Mouse (Mus musculus) ES-Bruce4 (cell line): ENCODE data around the gene Fam129b. TPM values are rescaled to one million over a fixed set of nuclear protein-coding genes. Genes with fewer than 3 reads are reported as not detected.

Experiments
- H3K27ac ChIP-seq: 2 replicates; pipeline ENCODE4 v1.5.1; 2012; ENCODE audit warnings: low read length, inconsistent platforms; ENCODE audit not compliant: insufficient read depth
- H3K27me3 ChIP-seq: 2 replicates; pipeline ENCODE4 v1.6.1; 2012; ENCODE audit warnings: mild to moderate bottlenecking, low read length, inconsistent platforms; ENCODE audit not compliant: control insufficient read depth, poor library complexity, insufficient read depth, severe bottlenecking
- H3K36me3 ChIP-seq: 2 replicates; pipeline ENCODE4 v1.6.1; 2012; ENCODE audit warnings: inconsistent platforms, mild to moderate bottlenecking, low read length, moderate library complexity; ENCODE audit not compliant: control insufficient read depth, poor library complexity, insufficient read depth, severe bottlenecking
- H3K4me1 ChIP-seq: one replicate; pipeline ENCODE4 v1.8.1; 2011; ENCODE audit warnings: low read length; ENCODE audit not compliant: control insufficient read depth, insufficient read depth
- H3K4me3 ChIP-seq: 2 replicates; pipeline ENCODE4 v1.5.1; 2011; ENCODE audit warnings: low read depth, mild to moderate bottlenecking, low read length
- H3K9ac ChIP-seq: 2 replicates; pipeline ENCODE4 v1.6.1; 2012; ENCODE audit warnings: low read depth, mild to moderate bottlenecking, inconsistent platforms; ENCODE audit not compliant: poor library complexity, severe bottlenecking
- H3K9me3 ChIP-seq: replicated peaks from 2 replicates; pipeline ENCODE4 v1.6.1; 2012; ENCODE audit warnings: mild to moderate bottlenecking, low read length, inconsistent platforms; ENCODE audit not compliant: control insufficient read depth, poor library complexity, insufficient read depth, severe bottlenecking
- CTCF ChIP-seq: IDR thresholded peaks from one replicate; pipeline ENCODE4 v1.8.1; 2011; ENCODE audit warnings: low read depth, low read length
- EP300 ChIP-seq: IDR thresholded peaks from 2 replicates; pipeline ENCODE4 v1.6.1; 2011; ENCODE audit warnings: low read depth, low read length; ENCODE audit not compliant: insufficient read depth
- POLR2A ChIP-seq: IDR thresholded peaks from one replicate; pipeline ENCODE4 v1.8.1; 2011; ENCODE audit warnings: low read length; ENCODE audit not compliant: insufficient read depth
- polyA plus RNA-seq: library from polyadenylated mRNA; stranded (reverse); fragments of >200 nt; gene quantifications from 2 replicates; pipeline ENCODE4 v1.2.4, GENCODE M21; 2011; ENCODE audit warnings: low read depth; ENCODE audit not compliant: missing spikeins, insufficient read depth, insufficient read length

Fam129b gene
- 65.5 and 71.6 TPM in 2 replicates for polyA plus RNA-seq

DNA sequence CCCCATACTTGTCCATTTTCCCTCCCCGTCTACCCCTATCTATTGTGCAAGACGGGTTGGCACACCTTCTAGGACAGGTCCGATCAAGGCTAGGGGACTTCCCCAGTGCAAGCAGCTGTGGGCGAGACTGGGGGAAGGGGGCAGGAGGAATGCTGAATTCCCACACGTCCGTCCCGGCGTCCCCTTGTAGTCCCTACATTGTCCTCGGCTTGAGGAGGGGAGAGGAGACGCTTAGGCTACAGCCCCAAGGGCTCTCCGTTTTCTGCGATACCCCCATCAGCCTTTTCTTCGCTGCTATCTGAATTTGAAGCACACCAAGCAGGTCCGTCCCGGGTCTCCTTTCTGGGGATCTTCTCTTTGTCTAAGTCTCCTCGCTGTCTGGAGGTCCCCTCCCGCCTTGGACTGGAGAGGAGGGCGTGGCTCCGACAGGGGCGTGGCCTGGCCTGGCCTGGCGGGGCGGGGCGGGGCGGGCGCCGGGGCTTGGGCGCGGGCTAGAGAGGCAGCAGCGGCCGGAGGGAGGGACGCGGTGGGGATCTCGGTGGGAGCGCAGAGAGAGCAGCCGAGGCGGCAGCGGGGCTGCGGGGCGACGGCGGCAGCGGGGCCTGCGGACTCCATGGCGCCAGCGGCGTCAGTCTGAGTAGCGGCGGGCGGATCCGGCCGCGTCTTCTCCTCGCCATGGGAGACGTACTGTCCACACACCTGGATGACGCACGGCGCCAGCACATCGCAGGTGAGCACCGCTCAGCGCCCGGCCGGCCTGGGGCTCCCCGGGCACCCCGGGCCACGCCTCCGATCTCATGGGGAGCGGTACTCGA, at the start of gene Fam129b:
Gene Fam129b (plus strand): TSS at position 440 of the 815 bp plus-strand sequence.
- peak within 1 kb of the TSS; percentile 89 for H3K4me3 ChIP-seq
- H3K9ac ChIP-seq: peak within 1 kb of the TSS; percentile 60
- no peak for TF ChIP-seq POLR2A
- TF ChIP-seq CTCF: no peak
- no peak for TF ChIP-seq EP300
- peaks cover 6% of the 10 kb centered on the region for H3K4me1 ChIP-seq
- no peaks in the 10 kb centered on the region for H3K9me3 ChIP-seq
- H3K27ac ChIP-seq: 0 out of 2 replicates have a peak within 1 kb of the TSS, but pooled peaks have one; percentile 14
- no peaks in the 10 kb centered on the region for H3K36me3 ChIP-seq
- no peaks in the 10 kb centered on the region for H3K27me3 ChIP-seq

GRCm38 (mm10) chr2:32828979-32829676, 46.8 kb upstream of the Fam129b start:
- TF ChIP-seq POLR2A: no peak

DNA sequence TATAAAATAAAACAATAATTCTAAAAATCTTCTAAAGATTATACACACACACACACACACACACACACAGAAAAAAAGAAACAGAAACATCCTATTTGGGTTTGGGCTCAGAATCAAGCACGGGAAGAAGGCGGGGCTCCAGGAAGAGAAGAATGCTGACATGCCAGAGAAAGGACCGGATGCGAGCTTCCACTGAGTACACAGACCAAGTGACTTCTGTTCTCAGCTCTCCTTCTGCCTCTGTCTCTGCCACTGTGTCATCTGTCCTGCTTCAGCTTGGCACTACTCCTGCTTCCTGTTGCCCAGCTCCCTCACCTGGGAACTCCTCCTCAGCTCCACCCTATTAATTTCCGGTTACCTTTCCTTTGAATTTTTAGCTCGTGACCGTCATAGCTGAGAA, 41.4 kb upstream of the Fam129b start:
- Histone ChIP-seq H3K27me3 (no peaks in the 10 kb centered on the region), H3K27ac (no peak overlapping the region)

More at GRCm38 (mm10) chr2:32828979-32829676, 46.8 kb upstream of the Fam129b start:
- Histone ChIP-seq H3K36me3 (no peaks in the 10 kb centered on the region), H3K4me3 (no peak overlapping the region), H3K9me3 (no peaks in the 10 kb centered on the region), H3K4me1 (no peaks in the 10 kb centered on the region), H3K27me3 (no peaks in the 10 kb centered on the region), H3K9ac (no peak overlapping the region), H3K27ac (no peak overlapping the region)

GRCm38 (mm10) chr2:32835588-32835987, 40.3 kb upstream of the Fam129b start:
- no peaks in the 10 kb centered on the region for H3K9me3 ChIP-seq
- H3K4me1 ChIP-seq: no peaks in the 10 kb centered on the region
- H3K4me3 ChIP-seq: no peak overlapping the region
- no peak overlapping the region for H3K27ac ChIP-seq
- H3K9ac ChIP-seq: no peak overlapping the region
- TF ChIP-seq CTCF (no peak), POLR2A (no peak), EP300 (no peak)
- no peaks in the 10 kb centered on the region for H3K27me3 ChIP-seq
- no peaks in the 10 kb centered on the region for H3K36me3 ChIP-seq

More for the DNA sequence above, 41.4 kb upstream of the Fam129b start:
- H3K36me3 ChIP-seq: no peaks in the 10 kb centered on the region
- no peak overlapping the region for H3K9ac ChIP-seq
- no peaks in the 10 kb centered on the region for H3K4me1 ChIP-seq
- H3K4me3 ChIP-seq: no peak overlapping the region
- no peaks in the 10 kb centered on the region for H3K9me3 ChIP-seq
- TF ChIP-seq POLR2A: no peak
- TF ChIP-seq CTCF: no peak
- TF ChIP-seq EP300: no peak

DNA sequence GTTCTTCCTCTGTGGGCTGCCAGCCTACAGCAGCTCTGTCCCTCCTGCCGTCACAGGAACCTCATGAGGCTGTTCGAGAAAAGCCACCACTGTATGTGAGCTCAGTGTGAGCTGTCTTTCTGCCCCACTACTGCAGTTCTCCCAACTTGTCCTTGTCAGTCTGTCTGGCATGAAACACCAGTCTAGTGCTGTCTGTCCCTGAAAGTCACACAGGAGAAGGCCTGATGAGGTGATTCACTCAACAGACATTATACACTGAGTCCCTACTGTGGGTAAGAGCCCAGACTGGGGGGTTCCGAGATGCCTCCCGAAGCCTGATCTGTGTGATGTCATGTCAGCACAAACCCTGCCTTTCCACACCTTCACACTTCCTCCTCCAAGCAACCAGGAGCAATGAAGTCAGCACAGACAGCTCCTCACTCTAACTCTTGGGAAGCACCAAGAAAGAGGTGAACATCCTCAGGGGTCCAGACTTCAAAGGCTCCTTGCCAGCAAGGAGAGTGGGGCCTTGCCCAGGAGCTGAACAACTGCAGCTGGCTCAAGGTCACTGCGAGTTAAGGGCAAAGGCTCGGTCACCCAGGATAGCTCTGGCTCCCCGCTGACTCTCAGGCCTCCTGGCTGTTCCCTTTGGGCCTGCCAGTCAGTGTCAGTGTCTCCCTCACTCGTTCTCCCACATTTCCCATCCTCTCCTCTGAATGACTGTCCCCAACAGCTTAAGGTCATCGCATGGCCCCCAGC, 37.6 kb upstream of the Fam129b start:
- H3K9me3 ChIP-seq: no peaks in the 10 kb centered on the region
- no peak overlapping the region for H3K9ac ChIP-seq
- H3K36me3 ChIP-seq: no peaks in the 10 kb centered on the region
- H3K27me3 ChIP-seq: no peaks in the 10 kb centered on the region
- no peak overlapping the region for H3K4me3 ChIP-seq
- TF ChIP-seq POLR2A (no peak), EP300 (no peak), CTCF (no peak)
- no peak overlapping the region for H3K27ac ChIP-seq
- no peaks in the 10 kb centered on the region for H3K4me1 ChIP-seq
